Mouse (Mus musculus) thymus, adult 2 months (tissue): ENCODE results near the gene Selplg. TPM values are rescaled to one million over a fixed set of nuclear protein-coding genes. Genes with fewer than 3 reads are reported as not detected.

ENCODE experiments used
- DNase-seq: peaks from one replicate; pipeline ENCODE4 v3.0.0; 2021
- H3K27ac ChIP-seq: fragments of 200-500 bp; 2 replicates; pipeline ENCODE4 v1.5.1; 2012; ENCODE audit warnings: low read length, control low read depth; ENCODE audit not compliant: control insufficient read depth, insufficient read depth
- H3K27me3 ChIP-seq: fragments of 200-500 bp; 2 replicates; pipeline ENCODE4 v1.6.1; 2012; ENCODE audit warnings: mild to moderate bottlenecking, low read length, moderate library complexity, mixed read lengths; ENCODE audit not compliant: control insufficient read depth, insufficient read depth
- H3K36me3 ChIP-seq: fragments of 200-500 bp; 2 replicates; pipeline ENCODE4 v1.6.1; 2012; ENCODE audit warnings: mild to moderate bottlenecking, low read length, moderate library complexity; ENCODE audit not compliant: control insufficient read depth, insufficient read depth
- H3K4me1 ChIP-seq: fragments of 200-500 bp; replicated peaks from 2 replicates; pipeline ENCODE4 v1.6.1; 2012; ENCODE audit warnings: low read length; ENCODE audit not compliant: control insufficient read depth, insufficient read depth
- H3K4me3 ChIP-seq: fragments of 200-500 bp; 2 replicates; pipeline ENCODE4 v1.5.1; 2012; ENCODE audit warnings: mild to moderate bottlenecking, low read length, control low read depth, moderate library complexity; ENCODE audit not compliant: control insufficient read depth, insufficient read depth
- CTCF ChIP-seq: fragments of 200-500 bp; IDR thresholded peaks from 2 replicates; pipeline ENCODE4 v1.5.1; 2012; ENCODE audit warnings: mild to moderate bottlenecking, control low read depth, low read length, moderate library complexity, borderline replicate concordance; ENCODE audit not compliant: control insufficient read depth, poor library complexity, insufficient read depth; ENCODE audit errors: extremely low read depth
- POLR2A ChIP-seq: fragments of 200-500 bp; IDR thresholded peaks from 2 replicates; pipeline ENCODE4 v1.6.1; 2012; ENCODE audit warnings: mild to moderate bottlenecking, low read length, control low read depth, moderate library complexity; ENCODE audit not compliant: control insufficient read depth, poor library complexity, insufficient read depth; ENCODE audit errors: extremely low read depth
- WGBS: fragments of 180-500 bp; shearing (Covaris S2); methylation state at CpG from one replicate; pipeline ENCODE4 v1.1.7; 2018; 5-methylcytosine and 5-hydroxymethylcytosine counted together
- polyA plus RNA-seq: library from polyadenylated mRNA; depleted of rRNA; stranded (reverse); fragments of >200 nt; gene quantifications from 2 replicates; pipeline ENCODE4 v1.2.3, GENCODE M21; 2012

Selplg gene
- polyA plus RNA-seq, 1 experiment, result 783 TPM

DNA sequence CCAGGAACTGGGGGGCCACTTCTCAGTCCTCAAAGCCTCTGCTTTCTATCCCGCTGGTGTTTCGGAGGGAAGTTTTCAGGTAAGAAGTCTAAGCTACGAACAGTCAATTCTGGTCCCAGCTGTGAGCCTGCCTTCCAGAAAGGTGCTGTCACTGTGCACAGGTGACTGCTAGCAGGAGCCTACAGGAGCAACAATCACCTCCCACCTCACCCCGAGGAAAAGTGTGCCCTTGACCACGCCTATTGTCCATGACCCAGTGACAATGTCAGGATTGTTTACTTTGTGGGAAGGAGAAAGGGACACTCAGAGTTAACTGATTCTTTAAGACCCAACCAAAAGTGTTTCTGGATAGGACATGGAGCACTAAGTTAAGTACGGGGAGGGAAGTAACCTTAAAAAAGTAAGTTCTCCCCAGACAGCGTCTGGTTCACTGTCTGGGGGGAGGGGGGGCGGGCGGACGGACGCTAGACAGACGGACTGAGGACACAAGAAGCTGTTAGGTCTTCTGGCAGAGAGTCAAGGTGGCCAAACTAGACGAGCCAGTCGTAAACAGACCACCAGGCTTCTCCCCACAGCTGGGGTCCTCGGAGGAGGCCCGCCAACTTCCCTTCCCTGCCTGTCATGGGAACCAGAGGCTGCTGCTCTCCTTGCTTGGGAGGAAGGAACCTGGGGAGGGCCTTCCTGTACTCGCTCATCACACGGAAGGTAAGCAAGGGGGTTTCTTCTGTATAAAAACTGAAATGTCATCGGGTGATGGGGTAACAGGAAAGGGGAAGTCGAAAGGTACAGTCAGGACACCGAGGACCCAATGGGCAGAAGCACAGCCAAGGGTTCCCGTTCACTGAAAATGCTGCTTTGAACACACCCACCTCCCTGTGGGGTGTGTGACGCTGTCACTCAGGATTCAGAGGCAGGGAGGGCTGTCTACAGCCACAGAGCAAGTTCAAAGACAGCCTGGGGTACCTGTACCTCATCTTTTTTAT lies 9.1 kb upstream of the Selplg start:
- WGBS, result 38% methylated on average over 23 of the region's 23 CpGs
- H3K36me3 ChIP-seq, result peaks cover 5% of the 10 kb centered on the region; the same call in 1 of the 2 replicates
- no peak overlapping the region for H3K4me3 ChIP-seq
- DNase-seq, result no peak
- no peaks in the 10 kb centered on the region for H3K27me3 ChIP-seq
- H3K27ac ChIP-seq, result peak overlapping the region; percentile 82
- peaks cover 46% of the 10 kb centered on the region for H3K4me1 ChIP-seq
- no peak for TF ChIP-seq CTCF
- TF ChIP-seq POLR2A, result no peak

GRCm38 (mm10) chr5:113840443-113840842 lies 8.0 kb upstream of the Selplg start:
- Histone ChIP-seq H3K27ac (no peak overlapping the region), H3K4me3 (no peak overlapping the region), H3K4me1 (peaks cover 53% of the 10 kb centered on the region), H3K36me3 (no peaks in the 10 kb centered on the region), H3K27me3 (no peaks in the 10 kb centered on the region)
- WGBS, result 81% methylated on average over 4 of the region's 4 CpGs
- no peak for DNase-seq
- no peak for TF ChIP-seq POLR2A
- no peak for TF ChIP-seq CTCF

DNA sequence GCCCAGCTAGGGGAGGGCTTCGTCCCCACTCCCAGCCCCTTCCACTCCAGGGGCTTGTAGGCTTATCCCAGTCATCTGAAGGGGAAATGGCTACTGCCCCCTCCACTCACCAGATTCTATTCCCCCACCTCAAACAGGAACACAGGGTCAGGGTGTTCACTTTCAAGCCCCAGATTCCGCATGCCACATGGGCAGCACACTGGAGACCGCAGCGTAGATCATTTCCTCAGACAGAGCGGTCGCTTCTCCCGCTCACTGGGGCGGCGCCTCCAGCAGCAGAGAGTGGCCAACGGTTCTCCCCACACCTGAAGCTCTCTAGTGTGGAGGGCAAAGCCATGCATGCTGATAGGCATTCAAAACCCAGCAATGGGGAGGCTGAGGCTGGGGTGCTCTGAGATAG lies 4.5 kb upstream of the Selplg start:
- Histone ChIP-seq H3K36me3 (no peaks in the 10 kb centered on the region), H3K27me3 (no peaks in the 10 kb centered on the region), H3K4me1 (peaks cover 49% of the 10 kb centered on the region), H3K4me3 (no peak overlapping the region), H3K27ac (peak overlapping the region; percentile 66)
- WGBS, result 5% methylated on average over 10 of the region's 10 CpGs
- DNase-seq, result no peak
- no peak for TF ChIP-seq POLR2A
- TF ChIP-seq CTCF, result no peak

GRCm38 (mm10) chr5:113833316-113833947 lies 988 bp upstream of the Selplg start:
- WGBS, result 34% methylated on average over 16 of the region's 16 CpGs
- no peak overlapping the region for H3K4me3 ChIP-seq
- H3K4me1 ChIP-seq, result peaks cover 60% of the 10 kb centered on the region
- no peak for DNase-seq
- H3K27me3 ChIP-seq, result no peaks in the 10 kb centered on the region
- TF ChIP-seq CTCF (no peak), POLR2A (no peak)
- peak overlapping the region; percentile 90 for H3K27ac ChIP-seq
- H3K36me3 ChIP-seq, result no peaks in the 10 kb centered on the region

- H3K27ac ChIP-seq, result peak overlapping the region; percentile 90
- H3K36me3 ChIP-seq, result no peaks in the 10 kb centered on the region
- TF ChIP-seq POLR2A (no peak), CTCF (no peak)
- H3K4me3 ChIP-seq, result peak overlapping the region; percentile 35
- peaks cover 60% of the 10 kb centered on the region for H3K4me1 ChIP-seq
- H3K27me3 ChIP-seq, result no peaks in the 10 kb centered on the region
- 21% methylated on average over 3 of the region's 3 CpGs for WGBS
- no peak for DNase-seq
Observed at GRCm38 (mm10) chr5:113831741-113832140, 703 bp downstream of the Selplg start.

DNA sequence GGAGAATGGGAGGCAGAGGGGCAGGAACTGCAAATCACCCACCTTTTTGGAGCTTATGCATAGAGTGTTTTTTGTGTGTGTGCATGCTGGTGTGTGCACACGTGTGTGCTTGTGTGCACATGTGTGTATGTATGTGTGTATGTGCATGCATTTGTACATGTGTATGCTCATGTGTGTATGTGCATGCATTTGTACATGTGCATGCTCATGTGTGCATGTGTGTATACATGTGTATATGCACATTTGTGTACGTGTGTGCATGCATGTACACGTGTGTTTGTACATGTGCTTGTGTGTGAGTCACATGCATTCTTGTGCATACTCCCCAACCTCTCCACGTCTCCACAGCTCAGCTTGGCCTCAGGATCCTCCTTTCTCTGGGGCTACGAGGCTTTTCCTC lies 1.6 kb downstream of the Selplg start:
- TF ChIP-seq POLR2A, result no peak
- TF ChIP-seq CTCF, result no peak
- WGBS, result 46% methylated on average over 5 of the region's 5 CpGs
- Histone ChIP-seq H3K27ac (peak overlapping the region; percentile 90), H3K27me3 (no peaks in the 10 kb centered on the region), H3K4me3 (peak overlapping the region; percentile 88), H3K4me1 (peaks cover 61% of the 10 kb centered on the region), H3K36me3 (no peaks in the 10 kb centered on the region)
- no peak for DNase-seq
